Mouse (Mus musculus) ovary, postnatal 36 days (tissue): ENCODE measurements around the gene Slc35e2.
A peak's percentile ranks its signal among the peaks of the same experiment; 100 is the strongest.
"Not testable (repeated sequence)": the region's sequence is repeated elsewhere in the genome, so short reads cannot be mapped to it uniquely, and the experiment has no call there.

Experiments
- DNase-seq: peaks from one replicate; pipeline ENCODE4 v3.0.0; 2022; ENCODE audit warnings: low spot score, mixed read lengths

Gene Slc35e2

GRCm38 (mm10) chr4:155624338-155625291 lies 23.4 kb downstream of the Slc35e2 start, which contains the start of gene Cdk11b:
TSS of gene Cdk11b (plus strand) at chr4:155624854.
- DNase-seq = peak; percentile 94

GRCm38 (mm10) chr4:155630267-155630666 lies 29.1 kb downstream of the Slc35e2 start:
- no peak for DNase-seq

- no peak for DNase-seq
Measured at GRCm38 (mm10) chr4:155635766-155636499, 34.7 kb downstream of the Slc35e2 start.

- no peak for DNase-seq
Measured at GRCm38 (mm10) chr4:155643531-155643930, 42.3 kb downstream of the Slc35e2 start.

- not testable (repeated sequence) for DNase-seq
Measured at GRCm38 (mm10) chr4:155645308-155645707, 44.1 kb downstream of the Slc35e2 start, which contains the start of gene Gm10563. TSS of gene Gm10563 (minus strand) at chr4:155645408.

- no peak for DNase-seq
Measured at GRCm38 (mm10) chr4:155645721-155646120, 44.5 kb downstream of the Slc35e2 start.

- DNase-seq = no peak
Measured at GRCm38 (mm10) chr4:155649355-155649754, 48.1 kb downstream of the Slc35e2 start.

- peak; percentile 74 for DNase-seq
Measured at GRCm38 (mm10) chr4:155651553-155652269, 50.5 kb downstream of the Slc35e2 start.

GRCm38 (mm10) chr4:155652283-155653085 lies 51.3 kb downstream of the Slc35e2 start:
- no peak for DNase-seq

- peak; percentile 75 for DNase-seq
Measured at GRCm38 (mm10) chr4:155653086-155653450, 51.9 kb downstream of the Slc35e2 start, which contains the start of gene Mmp23. TSS of gene Mmp23 (minus strand) at chr4:155653384.

GRCm38 (mm10) chr4:155653451-155654182 lies 52.4 kb downstream of the Slc35e2 start:
- no peak for DNase-seq

GRCm38 (mm10) chr4:155654183-155654455 lies 52.9 kb downstream of the Slc35e2 start:
- no peak for DNase-seq

GRCm38 (mm10) chr4:155654456-155655298 lies 53.5 kb downstream of the Slc35e2 start:
- DNase-seq = no peak

GRCm38 (mm10) chr4:155656214-155656751 lies 55.1 kb downstream of the Slc35e2 start:
- DNase-seq = no peak

- no peak for DNase-seq
Measured at GRCm38 (mm10) chr4:155658961-155659360, 57.7 kb downstream of the Slc35e2 start.

GRCm38 (mm10) chr4:155660641-155661040 lies 59.4 kb downstream of the Slc35e2 start:
- DNase-seq = peak; percentile 61

GRCm38 (mm10) chr4:155666903-155667302 lies 65.7 kb downstream of the Slc35e2 start:
- no peak for DNase-seq

- peak; percentile 94 for DNase-seq
Measured at GRCm38 (mm10) chr4:155668689-155669597, 67.7 kb downstream of the Slc35e2 start, which contains the start of gene Mib2. TSS of gene Mib2 (minus strand) at chr4:155669198.
